Mouse (Mus musculus) left cerebral cortex, postnatal 10 days (tissue): ENCODE data around the gene Pcbd1. TPM values are rescaled to one million over a fixed set of nuclear protein-coding genes. Genes with fewer than 3 reads are reported as not detected.

Experiments
- DNase-seq, 2 experiments: peaks; one replicate each; pipeline ENCODE4 v3.0.0; 2021 to 2022; ENCODE audit warnings: low spot score in 2 of 2, mixed read lengths in 1 of 2; ENCODE audit errors: extremely low spot score in 1 of 2
- intact Hi-C: fragments of 180-260 bp; cut with DNase I; formaldehyde crosslinking; loops from one replicate; pipeline ENCODE4 v1.15.1; 2025
- total RNA-seq, 2 experiments: library from RNA; stranded (reverse); gene quantifications; 2 replicates each; pipeline ENCODE4 v1.2.3; 2021

The Pcbd1 gene
- total RNA-seq = 10 to 100 TPM; 12.4 to 15.4 TPM

DNA sequence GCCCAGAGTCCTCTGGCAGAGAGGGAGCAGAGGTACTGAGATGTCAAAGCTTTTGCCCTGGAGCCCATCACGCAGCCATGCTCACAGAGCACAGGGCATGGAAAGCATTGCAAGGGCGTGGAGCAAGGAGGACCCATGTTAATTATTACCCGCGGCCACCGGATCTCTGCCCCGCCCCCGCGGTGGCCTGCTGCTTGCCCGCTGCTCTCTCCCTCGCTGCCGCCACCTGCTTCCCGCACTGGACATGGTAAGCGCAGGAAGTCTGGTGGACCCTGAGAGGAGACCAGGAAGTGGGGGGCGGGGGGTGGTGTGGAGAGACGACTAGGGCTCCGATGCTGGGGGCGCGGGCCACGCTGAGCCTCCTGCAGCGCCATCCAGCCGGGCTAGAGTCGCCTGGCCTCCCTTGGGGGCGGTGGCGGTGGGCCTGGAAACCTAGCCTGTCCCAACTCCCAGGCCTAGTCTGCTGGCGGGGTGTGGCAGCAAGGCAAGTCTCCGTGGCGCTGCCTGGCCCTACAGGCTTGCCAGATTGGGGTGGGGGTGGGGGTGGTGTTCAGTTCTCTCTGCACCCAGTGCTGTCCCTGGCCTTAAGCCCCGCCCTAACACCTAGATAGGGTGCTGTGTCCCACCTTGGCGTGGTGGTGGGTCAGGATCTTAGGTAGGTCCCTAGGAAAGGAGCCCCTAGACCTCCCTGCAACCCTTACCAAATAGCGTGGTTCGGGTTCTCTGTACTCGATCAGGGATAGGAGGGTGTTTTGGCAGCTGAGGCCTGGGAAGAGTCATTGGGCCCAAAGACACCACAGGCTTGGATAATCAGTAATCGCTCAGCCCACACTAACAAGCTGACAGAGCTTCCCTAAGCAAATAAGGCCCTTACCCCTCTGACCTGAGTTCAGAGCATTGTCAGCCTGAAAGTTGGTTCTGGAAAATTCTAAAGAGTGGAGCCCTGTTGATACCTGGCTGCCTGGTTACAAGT, at the start of gene Pcbd1:
Pcbd1 (plus strand) TSS at position 162 of the 973 bp plus-strand sequence.
- intact Hi-C loops = no loop called here
- DNase-seq = peak in 1 of 2 experiments; percentile 77

DNA sequence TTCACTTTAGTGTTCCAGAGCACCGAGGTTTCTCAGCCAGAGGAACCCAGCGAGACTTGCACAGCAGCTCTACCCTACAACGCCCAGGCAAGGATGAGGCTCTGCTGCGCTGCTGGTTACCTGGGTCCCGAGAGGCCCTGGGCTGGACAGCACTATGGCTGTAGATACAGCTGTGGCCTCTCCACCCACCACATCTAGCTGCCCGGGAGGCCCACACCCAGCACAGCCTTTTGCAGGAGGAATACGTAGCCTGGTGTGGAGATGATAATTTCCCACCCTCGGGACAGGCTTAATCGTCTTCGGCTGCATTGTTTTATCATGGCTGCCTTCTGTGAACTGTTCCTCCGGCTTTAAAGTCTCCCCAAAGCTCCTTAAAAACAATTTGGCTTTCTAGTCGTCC, 49.5 kb upstream of the Pcbd1 start:
- intact Hi-C loops = no loop called here
- no peak for DNase-seq

DNA sequence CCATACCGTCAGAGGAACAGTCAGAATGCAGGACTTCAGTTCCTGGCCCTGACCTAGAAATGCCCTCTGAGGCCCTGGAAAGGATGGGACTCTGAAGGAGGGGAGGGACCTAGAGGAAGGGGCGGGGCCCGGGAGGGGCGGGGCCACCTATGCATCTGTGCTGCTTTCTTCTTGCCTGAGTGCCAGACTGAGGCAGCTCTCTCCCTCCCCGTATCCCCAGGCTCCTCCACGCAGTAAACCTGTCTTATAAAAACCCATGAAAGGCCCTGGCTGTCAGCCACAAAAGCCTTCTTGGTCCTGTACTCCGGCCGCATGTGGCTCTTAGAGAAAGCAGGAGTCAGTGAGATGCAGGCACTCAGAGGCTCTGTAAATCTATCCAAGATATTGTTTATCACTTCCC, 44.0 kb upstream of the Pcbd1 start:
- intact Hi-C loops = no loop called here
- no peak for DNase-seq

DNA sequence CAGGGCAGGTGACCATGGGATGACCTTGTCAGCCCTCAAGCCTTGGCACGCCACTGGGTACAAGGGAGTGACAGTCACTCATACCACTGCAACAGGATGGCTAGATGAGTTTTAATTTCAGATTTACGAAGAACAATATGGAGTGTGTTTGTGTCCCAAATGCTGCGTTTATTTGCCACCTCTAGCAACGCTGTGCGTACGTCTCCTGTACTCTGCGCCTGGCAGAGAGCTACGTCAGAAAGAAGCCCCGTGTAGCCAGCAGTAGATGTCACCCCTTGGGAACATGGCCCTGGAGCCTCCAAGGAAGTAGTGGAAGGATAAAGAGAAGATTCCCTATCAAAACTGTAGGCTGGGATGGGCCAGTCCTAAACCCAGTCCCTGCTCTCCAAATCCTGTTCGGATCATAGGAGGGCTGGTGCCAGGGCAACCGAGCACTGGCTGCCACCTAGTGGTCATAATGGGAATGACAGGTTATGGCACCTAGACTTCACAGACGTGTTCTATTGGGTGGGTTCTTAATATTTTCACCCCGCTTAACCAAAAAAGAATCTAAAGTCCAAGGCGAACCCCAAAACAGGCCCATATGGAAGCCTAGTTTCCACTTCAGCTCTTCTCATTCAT, 37.0 kb upstream of the Pcbd1 start:
- intact Hi-C loops = loop anchor here (2.0 kb wide), 2 partner anchors 217 to 273 kb away; no protein-coding TSS in a partner anchor

DNA sequence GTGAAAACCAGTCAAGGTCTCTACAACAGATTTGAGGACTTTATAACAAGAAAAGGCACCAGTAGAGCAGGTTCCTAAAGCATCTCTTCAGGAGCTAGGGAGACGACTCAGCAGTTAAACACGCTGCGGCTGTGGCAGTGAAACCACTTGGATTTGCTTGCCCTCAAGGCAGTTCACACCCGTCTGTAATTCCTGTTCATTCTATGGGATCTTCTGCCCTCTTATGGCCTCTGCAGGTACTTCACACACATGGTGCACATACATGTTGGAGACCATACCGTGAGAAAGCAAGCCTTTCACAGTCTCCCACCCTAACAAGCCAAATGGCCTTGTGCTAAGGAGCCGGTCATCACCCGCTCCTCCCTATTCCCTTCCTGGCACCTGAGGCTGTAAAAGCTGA, 32.5 kb upstream of the Pcbd1 start:
- intact Hi-C loops = no loop called here
- DNase-seq = no peak

More for the DNA sequence above, 37.0 kb upstream of the Pcbd1 start:
- peak; percentile 67 to 69 for DNase-seq

DNA sequence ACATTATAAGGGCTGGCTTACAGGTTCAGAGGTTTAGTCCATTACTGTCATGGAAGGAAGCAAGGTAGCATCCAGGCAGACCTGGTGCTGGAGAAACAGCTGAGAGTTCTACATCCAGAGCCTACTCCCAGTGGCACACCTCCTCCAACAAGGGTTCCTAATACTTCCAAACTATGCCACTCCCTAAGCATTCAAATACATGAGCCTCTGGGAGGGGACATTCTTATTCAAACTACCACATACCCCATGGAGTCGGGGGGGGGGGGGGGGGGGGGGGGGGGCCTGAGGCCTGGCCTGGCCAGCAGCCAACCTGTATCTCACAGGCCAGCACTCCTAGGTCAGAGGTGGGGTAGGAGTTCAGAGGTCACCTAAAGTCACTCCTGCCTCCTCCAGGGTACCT, 30.0 kb upstream of the Pcbd1 start:
- intact Hi-C loops = no loop called here
- no peak for DNase-seq

DNA sequence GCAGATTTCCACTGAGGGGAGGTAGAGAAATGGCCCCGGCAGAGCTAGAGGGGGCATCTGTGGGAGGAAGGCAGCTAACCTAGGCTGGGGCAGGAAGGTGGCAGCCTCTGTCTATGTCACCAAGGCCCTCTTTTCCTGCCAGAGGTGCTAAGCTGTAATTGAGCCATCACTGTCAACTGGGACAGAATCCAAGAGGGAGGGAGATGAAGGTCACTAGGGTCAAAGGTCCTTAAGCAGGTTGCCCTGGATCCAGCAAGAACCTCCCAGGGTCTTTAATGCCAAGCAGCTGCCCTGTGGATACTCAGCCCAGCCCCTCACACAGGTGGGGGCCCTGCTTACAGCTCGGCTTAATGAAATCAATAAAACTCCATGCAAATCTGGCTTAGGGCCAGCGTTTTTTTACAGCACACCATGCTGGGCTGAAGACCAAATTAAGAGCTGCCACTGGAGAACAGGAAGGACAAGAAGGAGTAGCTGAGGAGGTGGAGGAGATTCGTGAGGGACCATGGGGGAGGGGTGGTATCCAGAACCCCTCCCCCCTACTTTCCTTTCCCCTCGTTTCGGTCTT, 29.5 kb upstream of the Pcbd1 start:
- intact Hi-C loops = no loop called here
- DNase-seq = no peak

DNA sequence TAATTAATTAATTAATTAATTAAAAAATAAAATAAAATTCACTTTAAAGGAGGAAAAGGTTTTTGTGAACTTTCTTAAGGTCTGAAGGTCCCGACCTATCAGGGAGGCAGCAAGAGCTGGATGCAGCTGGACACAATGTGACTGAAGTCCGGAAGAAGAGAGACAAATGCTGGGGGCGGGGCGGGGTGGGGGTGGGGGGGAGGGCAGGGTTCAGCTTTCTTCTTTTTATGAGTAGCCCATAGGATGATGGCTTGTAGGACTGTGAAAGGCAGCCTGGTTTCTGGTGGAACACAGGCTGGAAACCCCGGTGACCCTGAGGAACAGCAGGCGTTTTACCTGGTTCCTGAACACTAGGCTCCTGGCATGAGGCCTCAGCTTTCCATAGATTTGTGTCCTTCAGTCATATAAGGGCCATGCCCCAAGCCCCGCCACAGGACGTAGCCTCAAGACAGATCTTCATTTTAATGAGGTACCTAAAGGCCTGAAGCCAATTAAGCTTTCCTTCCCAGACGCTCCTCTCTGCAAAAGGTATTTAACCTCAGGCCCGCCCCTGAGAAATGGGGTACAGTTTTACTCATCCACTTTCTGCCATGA, 25.8 kb upstream of the Pcbd1 start:
- intact Hi-C loops = no loop called here
- DNase-seq = no peak

DNA sequence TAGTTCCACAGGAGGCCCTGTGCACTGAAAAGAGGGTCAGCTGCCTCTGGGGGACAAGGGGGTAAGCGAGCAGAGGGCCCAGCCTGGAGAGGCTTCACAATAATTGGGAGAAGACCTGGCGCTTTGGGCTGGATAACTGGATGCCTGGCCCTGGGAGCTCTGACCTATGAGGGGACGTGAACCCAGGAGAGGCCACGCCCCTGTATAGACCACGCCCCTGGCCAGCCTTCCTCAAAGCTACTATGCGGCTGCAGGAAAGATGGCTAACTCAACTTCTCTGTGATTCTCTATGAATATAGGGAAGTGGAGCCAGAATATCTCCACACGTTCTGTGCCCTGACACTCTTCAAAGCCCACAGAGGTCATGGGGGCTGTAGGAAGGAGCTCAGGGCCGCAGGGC, 24.5 kb upstream of the Pcbd1 start:
- intact Hi-C loops = loop anchor here (5.0 kb wide), 1 partner anchor 287 kb away; no protein-coding TSS in a partner anchor
- DNase-seq = peak in 1 of 2 experiments; percentile 50

DNA sequence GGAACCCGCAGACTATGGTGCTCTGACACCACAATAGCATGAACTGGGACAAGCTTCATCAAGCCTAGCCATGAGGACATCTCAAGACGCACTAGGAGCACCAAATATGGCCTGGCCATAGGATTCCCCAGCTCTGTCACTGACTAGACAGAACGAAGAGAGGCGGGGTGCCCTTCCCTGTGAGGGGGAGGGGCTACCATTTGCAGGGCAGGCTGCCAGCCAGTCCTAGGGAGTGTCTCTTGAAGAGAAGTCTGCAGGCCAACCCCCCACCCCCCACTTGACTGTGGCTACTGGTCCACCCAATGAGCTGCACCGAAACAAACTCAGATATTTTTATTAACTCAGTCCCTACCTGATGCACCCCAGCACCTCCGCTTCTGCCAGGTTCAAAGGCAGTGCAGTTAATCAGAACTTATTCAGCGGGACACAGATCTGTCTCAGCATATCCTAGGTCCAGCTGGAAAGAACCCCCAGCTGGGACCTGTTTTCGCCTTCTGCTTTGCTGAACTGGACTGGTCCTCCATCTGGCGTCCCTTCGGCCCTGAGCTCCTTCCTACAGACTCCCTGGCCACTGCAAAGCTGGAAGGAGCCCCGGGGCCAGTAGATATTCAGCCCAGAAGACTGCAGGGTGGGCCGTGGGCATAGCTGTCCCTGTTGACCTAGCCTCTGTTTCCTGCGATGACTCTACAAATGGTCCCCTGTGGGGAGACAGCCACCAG, 23.7 kb upstream of the Pcbd1 start:
- intact Hi-C loops = loop anchor here (5.0 kb wide), 1 partner anchor 288 kb away; no protein-coding TSS in a partner anchor
- no peak for DNase-seq

DNA sequence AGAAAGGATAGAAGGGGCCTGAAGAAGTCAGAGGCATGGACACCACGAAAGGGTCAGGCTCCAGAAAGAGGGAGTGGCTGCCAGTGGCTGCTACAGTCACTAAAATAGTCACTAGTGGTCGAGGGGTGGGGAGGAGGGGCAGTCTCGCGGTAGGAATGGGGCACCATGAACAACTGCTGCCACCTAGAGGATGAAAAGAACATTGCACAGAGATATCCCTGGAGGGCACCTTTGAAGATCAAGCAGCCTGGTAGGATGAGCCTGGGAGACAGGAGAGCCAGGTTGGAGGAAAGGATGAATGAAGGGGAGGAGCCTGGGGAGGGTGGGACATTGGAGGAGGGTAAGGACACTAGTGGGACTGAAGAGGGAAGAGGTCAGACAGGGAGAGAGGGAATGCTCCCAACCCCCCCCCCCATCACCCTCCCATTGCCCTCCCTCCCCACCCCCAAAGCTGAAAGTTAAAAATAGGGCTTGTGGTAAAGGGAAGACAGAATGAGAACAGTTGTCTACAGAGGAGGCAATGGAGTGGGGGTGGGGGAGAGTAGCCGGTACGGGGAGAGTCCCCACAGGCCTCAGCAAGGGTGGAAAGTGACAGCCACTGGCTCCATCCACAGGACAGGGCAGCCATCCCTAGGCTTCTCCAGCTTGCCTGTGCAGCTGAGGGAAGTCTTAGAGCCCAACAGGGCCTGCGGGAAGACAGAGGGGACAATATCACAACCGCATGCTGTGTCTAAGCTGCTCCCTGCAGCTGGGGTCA, 20.5 kb upstream of the Pcbd1 start:
- intact Hi-C loops = loop anchor here (5.0 kb wide), 1 partner anchor 291 kb away; no protein-coding TSS in a partner anchor

DNA sequence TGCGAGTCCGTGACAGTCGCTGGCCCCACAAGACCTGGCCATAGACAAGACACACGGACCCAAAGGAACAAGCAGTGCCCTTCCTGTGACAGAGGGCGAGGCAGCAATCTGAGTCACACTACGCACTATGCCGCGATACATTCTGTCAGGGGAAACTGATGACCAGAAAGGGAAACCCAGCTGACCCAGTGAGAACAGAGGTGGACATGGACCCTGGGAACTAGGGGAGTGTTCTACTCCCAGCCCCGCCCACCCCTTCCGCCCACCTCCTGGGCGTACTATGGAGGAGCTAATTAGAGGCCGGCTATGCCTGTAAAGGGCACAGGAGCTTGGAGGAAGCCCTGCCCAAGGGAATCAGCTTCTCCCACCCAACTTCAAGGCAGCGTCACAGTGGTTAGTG, 19.9 kb upstream of the Pcbd1 start:
- intact Hi-C loops = loop anchor here (5.0 kb wide), 1 partner anchor 292 kb away; no protein-coding TSS in a partner anchor
- DNase-seq = no peak

More for the DNA sequence above, 20.5 kb upstream of the Pcbd1 start:
- peak; percentile 62 to 67 for DNase-seq

DNA sequence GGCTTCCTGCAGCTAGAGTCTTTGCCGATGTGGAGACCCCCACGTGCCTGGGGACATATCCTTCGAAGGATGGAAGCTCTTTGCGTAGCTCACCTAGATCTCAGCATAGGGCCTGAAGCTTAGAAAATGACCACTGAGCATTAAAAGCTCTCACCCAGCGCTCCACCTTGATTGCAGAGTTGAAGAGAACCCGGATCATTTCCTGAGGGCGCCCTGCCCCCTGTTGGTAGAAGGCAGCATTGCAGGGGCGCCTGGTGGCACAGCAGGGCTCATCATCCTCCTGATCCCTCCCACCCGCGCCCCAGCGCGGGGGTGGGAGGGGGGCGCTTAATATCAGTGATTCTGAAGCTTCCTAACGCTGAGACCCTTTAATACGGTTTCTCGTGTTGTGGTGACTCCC, 16.8 kb upstream of the Pcbd1 start:
- intact Hi-C loops = no loop called here
- no peak for DNase-seq

DNA sequence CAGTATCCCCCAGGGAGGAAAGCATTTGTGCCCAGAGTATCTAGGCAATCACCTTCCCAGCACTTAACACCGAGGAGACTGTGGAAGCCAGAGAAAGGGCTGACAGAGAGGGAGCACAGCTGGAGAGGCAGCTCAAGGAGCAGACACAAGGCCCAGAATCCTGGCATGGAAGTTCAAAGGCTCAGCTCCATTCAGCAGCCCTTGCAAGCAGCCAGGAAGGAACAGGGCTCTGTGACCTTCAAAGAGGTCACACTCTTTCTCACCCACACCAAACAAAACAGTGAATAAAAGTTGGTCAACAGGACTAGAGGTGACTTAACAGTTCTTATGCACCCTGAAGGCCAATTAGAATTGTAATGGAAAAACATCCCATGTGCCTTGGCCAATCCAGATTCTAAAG, 14.5 kb upstream of the Pcbd1 start:
- intact Hi-C loops = no loop called here
- no peak for DNase-seq

DNA sequence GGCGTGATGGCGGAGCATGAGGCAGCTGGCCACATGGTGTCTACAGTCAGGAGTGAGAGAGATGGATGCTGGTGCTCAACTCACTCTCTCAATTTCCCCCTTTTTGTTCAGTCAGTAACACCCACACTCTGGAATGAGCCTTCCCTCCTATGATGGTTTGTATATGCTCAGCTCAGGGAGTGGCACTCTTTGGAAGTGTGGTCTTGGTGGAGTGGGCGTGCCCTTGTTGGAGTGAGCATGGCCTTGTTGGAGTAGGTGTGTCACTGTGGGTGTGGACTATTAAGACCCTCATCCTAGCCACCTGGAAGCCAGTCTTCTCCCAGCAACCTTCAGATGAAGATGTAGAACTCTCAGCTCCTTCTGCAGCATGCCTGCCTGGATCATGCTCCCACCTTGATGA, 13.5 kb upstream of the Pcbd1 start:
- intact Hi-C loops = no loop called here
- DNase-seq = no peak

DNA sequence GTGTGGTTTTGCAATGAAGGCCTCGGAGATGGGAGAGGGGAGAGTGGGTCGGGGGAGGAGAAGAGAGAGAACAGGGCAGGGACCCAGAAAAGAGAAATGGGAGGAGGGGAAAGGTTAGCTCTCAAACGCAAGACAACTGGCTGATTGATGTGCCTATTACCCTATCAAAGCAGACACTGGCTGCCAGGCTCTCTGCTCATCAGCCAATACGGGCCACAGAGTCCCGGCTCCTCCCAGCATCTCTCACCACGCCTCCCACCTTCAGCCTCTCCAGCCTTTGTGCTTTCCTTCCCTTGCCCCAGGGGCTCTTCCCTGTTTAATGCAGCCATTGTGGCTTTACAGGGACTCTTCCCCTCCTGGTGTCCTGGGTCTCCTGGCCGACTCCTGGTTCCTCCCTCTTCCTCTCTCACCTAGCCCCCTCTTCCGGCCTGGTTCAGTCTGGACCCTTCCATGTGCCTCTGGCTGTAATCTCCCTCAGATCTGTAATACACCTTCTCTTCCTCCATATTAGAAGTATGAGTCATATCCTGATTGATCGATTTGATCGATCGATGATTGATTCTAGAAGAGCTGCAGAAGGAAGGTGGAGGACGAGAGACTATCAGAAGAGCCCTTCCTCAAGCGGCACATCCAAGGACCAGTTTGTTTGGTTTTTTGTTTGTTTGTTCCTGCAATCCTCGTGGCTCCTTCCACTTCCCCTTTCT, 8.8 kb upstream of the Pcbd1 start:
- peak; percentile 66 to 80 for DNase-seq
- intact Hi-C loops = no loop called here

DNA sequence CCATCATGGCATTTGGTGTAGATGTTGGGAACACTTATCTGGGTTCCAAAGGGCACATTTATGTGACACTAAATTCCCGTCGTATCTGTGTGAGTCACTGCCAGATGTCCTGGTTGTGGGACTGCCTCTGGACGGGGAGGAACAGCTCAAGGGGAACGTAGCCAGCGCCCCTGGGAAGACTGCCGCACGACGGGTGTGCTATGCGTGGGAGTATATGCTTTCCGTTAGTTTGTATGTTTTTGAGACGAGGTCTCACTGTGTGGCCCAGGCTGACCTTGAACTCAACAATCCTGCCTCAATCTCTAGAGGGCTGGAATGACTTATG, 8.2 kb upstream of the Pcbd1 start:
- no peak for DNase-seq
- intact Hi-C loops = no loop called here
